Mouse (Mus musculus): ENCODE data around the gene Gm11639. TPM values are rescaled to one million over a fixed set of nuclear protein-coding genes. Genes with fewer than 3 reads are reported as not detected.

Gene Gm11639
- polyA plus RNA-seq (2015; fragmentation: Nextera tagmentation; extraction: Ambion mirVana), result not detected in 2 replicates

DNA sequence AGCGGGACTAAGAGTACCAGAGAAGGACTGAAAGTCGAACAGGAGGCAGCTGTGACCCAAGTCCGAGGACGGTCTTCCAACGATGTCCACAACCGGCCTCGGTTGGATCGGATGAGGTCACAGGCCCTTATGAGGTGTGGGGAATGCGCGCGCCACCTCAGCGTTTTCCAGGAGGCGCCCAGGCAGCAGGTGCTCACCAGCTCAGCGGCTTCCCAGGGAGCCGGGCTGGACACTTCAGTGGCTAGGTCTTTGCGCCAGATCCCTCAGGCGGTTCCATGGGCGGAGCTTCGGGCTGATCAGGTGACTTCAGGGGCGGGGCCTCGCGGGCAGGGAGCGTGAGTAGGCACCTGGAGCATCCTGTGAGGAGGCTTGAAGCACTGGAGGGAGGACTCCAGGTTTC lies at the start of gene Gm11639:
Gene Gm11639 (plus strand): TSS at position 160 of the 400 bp plus-strand sequence.

DNA sequence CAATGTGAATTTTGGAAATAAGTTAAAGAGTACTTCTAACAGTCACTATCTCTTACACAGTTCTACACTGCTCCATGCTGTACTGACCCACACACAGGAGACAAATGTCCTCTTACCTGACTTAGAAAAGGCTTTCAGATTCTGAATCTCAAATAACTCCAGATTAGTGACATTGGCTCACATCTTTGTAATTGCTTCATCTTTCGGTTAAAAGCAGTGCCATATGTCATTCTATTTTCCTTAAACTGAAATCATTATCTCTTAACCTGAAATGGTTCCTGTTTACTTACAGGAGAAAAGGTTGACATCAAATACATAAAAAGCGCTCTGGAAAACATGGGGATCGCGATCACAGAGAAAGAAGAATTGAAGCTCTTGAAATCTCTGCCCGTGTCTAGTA lies 377.8 kb downstream of the Gm11639 start, which contains the start of gene Efcab3:
Gene Efcab3 (plus strand): TSS at position 301 of the 400 bp plus-strand sequence.

DNA sequence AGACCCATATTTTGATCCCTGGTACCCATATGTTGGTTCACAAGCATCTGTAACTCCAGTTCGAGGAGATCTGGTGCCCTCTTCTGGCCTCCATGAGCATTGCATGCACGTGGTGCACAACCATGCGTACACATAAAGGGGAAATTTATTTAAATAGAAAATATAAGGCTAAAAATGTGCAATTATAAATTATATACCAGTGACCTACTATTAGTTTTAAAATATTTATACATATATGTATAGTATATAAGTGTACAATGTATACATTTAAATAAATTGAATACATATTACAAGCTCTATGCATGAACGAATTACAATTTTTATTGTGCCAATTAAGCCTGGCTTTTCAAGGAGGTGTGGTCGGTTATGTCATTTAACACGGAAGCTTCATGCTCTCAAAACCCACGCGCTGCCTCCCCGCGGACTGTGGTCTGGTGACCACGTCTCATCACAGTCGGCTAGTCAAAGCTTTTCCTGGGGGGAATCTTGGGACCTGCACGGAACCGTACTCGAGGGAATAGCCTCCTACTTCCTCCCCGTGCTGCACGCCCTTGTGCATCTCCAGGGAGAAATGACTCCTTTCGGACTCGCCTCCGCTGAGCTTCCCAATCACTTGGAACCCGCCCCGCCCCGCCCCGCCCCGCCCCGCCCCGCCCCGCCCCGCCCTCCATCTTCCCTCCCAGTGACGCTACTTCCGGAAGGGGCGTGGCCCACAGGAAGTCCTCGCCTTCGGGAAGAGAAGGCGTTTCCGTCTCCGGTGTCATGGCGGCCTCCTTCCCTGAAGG lies 440.4 kb downstream of the Gm11639 start, which contains the start of gene Mettl2:
Gene Mettl2 (plus strand): TSS at position 691 of the 785 bp plus-strand sequence.

DNA sequence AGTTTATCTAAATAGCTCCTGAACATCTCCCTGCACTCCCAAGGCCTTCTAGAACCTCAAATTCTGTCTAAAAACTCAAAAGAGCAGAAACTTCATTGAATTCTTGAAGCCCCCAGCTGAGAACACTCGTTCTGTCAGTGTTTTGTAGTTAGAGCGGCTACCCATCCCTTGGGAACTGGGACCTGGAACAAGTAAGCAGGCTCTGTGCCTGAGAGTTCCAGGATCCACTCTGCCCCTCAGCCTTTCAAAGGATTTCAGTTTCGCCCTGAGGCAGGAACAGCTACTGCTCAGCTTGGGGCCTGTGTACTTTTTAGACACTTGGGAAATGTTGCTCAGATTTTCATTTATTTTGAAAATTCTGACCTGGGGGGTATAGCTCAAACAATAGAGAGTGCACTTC lies 461.1 kb downstream of the Gm11639 start, which contains the start of gene Gm10842:
Gene Gm10842 (plus strand): TSS at position 301 of the 400 bp plus-strand sequence.

Other genes with a start within 250 kb of the Gm11639 start
- gene Kansl1, start 216.8 kb upstream of the Gm11639 start, polyA plus RNA-seq (2015; fragmentation: Nextera tagmentation; extraction: Ambion mirVana), result 8.2 and 9.3 TPM in 2 replicates
- 22.0 and 26.4 TPM in 2 replicates for gene Cdc27, start 135.1 kb upstream of the Gm11639 start, polyA plus RNA-seq (2015; fragmentation: Nextera tagmentation; extraction: Ambion mirVana)
- gene Myl4, start 135.0 kb upstream of the Gm11639 start, polyA plus RNA-seq (2015; fragmentation: Nextera tagmentation; extraction: Ambion mirVana), result 469 and 479 TPM in 2 replicates
- 105 and 141 TPM in 2 replicates for gene Itgb3, start 77.7 kb upstream of the Gm11639 start, polyA plus RNA-seq (2015; fragmentation: Nextera tagmentation; extraction: Ambion mirVana)